Mouse (Mus musculus) lung, embryonic 15.5 days (tissue): ENCODE results near the gene Ly6g6d. TPM values are rescaled to one million over a fixed set of nuclear protein-coding genes. Genes with fewer than 3 reads are reported as not detected.

Experiments
- ATAC-seq: fragments of 200-750 bp; cut with Nextera tagmentation; 2 replicates; pipeline ENCODE4 v1.8.0; 2017; ENCODE audit warnings: moderate number of reproducible peaks, borderline replicate concordance; ENCODE audit not compliant: low FRiP score, low TSS enrichment; ENCODE audit errors: extremely low read depth
- H3K27ac ChIP-seq: fragments of 300-500 bp; sonication (generic); 2 replicates; pipeline ENCODE4 v1.5.1; 2015; ENCODE audit warnings: moderate library complexity, mild to moderate bottlenecking, inconsistent platforms
- H3K27me3 ChIP-seq: fragments of 300-500 bp; sonication (generic); 2 replicates; pipeline ENCODE4 v1.6.1; 2015; ENCODE audit warnings: inconsistent platforms
- H3K36me3 ChIP-seq: fragments of 300-500 bp; sonication (generic); 2 replicates; pipeline ENCODE4 v1.6.1; 2015; ENCODE audit warnings: inconsistent platforms
- H3K4me1 ChIP-seq: fragments of 300-500 bp; sonication (generic); 2 replicates; pipeline ENCODE4 v1.6.1; 2015; ENCODE audit warnings: inconsistent platforms
- H3K4me2 ChIP-seq: fragments of 300-500 bp; sonication (generic); 2 replicates; pipeline ENCODE4 v1.6.1; 2015; ENCODE audit warnings: inconsistent platforms, mild to moderate bottlenecking, moderate library complexity
- H3K4me3 ChIP-seq: fragments of 300-500 bp; sonication (generic); 2 replicates; pipeline ENCODE4 v1.5.1; 2015; ENCODE audit warnings: mild to moderate bottlenecking, inconsistent platforms
- H3K9ac ChIP-seq: fragments of 300-500 bp; sonication (generic); 2 replicates; pipeline ENCODE4 v1.6.1; 2015; ENCODE audit warnings: inconsistent platforms
- H3K9me3 ChIP-seq: fragments of 300-500 bp; sonication (generic); 2 replicates; pipeline ENCODE4 v1.6.1; 2016; ENCODE audit warnings: inconsistent platforms
- WGBS: fragments of 180-500 bp; shearing (Covaris S2); methylation state at CpG from one replicate; pipeline ENCODE4 v1.1.7; 2015; 5-methylcytosine and 5-hydroxymethylcytosine counted together
- polyA plus RNA-seq: library from polyadenylated mRNA; unstranded; fragments of >200 nt; fragmentation: Nextera tagmentation; extraction: Ambion mirVana; gene quantifications from 2 replicates; pipeline ENCODE4 v1.2.1, GENCODE M21; 2015

The Ly6g6d gene
- polyA plus RNA-seq, 1 experiment from 2014 or later = 6.7 TPM

DNA sequence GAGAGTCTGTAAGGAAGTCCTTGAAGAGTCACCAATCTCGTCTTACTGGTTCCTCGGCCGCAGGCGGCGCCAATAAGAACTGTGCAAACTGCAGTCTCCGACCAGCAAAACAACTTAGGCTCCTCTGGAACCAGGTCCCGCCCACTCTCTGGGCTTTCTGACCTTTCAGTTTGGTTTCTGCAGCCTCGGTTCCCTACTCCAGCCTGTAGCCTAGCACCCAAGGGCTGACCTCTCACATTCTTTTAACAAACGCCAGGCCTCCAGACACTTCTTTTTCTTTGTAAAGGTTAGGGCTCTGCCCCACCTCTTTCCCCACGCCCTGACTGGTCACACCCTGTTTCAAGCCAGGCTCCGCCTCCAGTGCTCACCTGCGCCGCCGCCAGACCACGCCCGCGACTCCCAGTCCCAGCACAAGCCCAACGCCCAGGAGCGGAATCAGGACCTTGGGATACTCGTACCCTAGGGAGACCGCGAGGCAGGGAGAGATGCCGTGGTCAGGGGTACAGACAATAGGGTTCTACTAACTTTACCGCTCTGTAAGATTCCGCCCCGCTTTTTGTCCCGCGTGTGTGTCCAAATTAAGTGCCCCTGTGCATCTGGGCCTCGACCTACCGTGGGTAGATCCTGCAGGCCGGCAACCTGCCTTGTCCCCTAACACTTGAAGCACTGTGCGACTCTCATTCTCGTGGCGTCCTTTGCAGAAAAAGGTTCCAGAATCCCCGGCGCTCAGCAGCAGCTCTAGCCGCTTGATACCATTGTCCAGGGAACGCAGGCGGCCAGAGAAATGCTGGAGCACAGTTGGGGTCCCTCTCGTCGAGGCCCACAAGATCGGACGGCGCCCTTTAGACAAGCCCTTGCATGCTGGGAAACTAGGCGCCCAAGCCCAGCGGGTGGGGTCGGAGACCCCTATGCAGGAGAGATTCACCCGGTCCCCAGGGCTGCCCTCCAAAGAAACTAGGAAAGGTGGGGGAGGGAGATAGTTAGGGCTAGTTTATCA lies 12.6 kb downstream of the Ly6g6d start, which contains the start of gene Ly6g6c:
Gene Ly6g6c (plus strand): TSS at position 438 of the 997 bp plus-strand sequence.
- peak within 1 kb of the TSS; percentile 71 for H3K4me2 ChIP-seq
- ATAC-seq = peak; percentile 82
- peaks cover 13% of the 10 kb centered on the region for H3K27me3 ChIP-seq
- H3K27ac ChIP-seq = peak within 1 kb of the TSS; percentile 91
- peaks cover 29% of the 10 kb centered on the region for H3K4me1 ChIP-seq
- peaks cover 20% of the 10 kb centered on the region for H3K36me3 ChIP-seq
- H3K9me3 ChIP-seq = no peaks in the 10 kb centered on the region
- 3% methylated on average over 48 of the region's 48 CpGs for WGBS
- H3K9ac ChIP-seq = peak within 1 kb of the TSS; percentile 7
- H3K4me3 ChIP-seq = peak within 1 kb of the TSS; percentile 38

DNA sequence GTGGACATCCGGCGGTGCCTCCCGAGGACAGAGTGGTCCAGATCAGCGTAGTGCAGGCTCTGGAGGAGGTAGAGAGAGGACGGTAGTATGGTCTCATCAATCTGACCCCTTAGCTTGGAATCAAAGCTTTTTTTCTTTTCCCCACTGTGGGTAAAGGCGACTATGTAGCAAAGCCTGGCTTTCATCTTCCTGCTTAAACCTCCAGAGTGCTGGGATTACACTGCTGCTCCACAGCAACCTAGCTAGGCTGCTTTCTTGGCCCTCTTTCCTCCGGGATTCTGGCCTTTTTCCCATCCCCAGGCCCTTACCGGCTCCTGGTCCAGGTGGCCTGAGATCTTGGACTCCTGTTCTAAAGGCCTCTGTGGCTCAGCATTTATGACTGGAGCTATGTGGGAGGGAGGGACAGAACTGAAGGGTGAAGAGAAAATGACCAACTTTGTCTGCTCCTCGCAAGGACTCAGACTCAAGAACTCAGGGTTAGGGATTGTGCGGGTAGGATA lies 13.4 kb downstream of the Ly6g6d start:
- Histone ChIP-seq H3K4me3 (peak overlapping the region; percentile 38), H3K27me3 (peaks cover 13% of the 10 kb centered on the region), H3K9me3 (no peaks in the 10 kb centered on the region), H3K36me3 (peaks cover 20% of the 10 kb centered on the region), H3K4me2 (peak overlapping the region; percentile 71), H3K9ac (no peak overlapping the region; the same call in 1 of the 2 replicates), H3K4me1 (peaks cover 32% of the 10 kb centered on the region), H3K27ac (peak overlapping the region; percentile 91)
- WGBS = 34% methylated on average over 10 of the region's 10 CpGs
- no peak for ATAC-seq

DNA sequence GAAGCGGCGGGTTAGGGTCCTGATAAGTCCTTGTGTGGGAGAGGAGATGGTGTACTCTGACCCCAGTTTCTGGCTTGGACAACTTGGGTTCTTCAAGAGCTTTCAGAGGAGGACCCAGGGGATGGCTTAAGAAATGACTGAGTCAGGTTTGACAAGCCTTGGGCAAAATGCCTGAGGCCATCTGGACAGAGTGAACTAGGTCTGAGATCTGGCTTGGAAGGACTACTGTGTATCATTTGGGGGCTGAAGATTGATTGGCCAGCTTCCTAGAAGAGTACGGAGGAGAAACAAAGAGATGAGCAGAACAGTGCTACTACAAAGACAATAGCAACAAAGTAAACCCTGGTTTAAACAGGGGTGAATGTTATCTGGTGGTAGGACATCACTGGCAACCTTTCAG lies 14.4 kb downstream of the Ly6g6d start:
- Histone ChIP-seq H3K4me2 (no peak overlapping the region), H3K36me3 (peaks cover 20% of the 10 kb centered on the region), H3K27ac (no peak overlapping the region), H3K27me3 (peaks cover 13% of the 10 kb centered on the region), H3K4me3 (no peak overlapping the region), H3K4me1 (peaks cover 35% of the 10 kb centered on the region), H3K9me3 (no peaks in the 10 kb centered on the region), H3K9ac (no peak overlapping the region)
- 82% methylated on average over 3 of the region's 3 CpGs for WGBS
- no peak for ATAC-seq

DNA sequence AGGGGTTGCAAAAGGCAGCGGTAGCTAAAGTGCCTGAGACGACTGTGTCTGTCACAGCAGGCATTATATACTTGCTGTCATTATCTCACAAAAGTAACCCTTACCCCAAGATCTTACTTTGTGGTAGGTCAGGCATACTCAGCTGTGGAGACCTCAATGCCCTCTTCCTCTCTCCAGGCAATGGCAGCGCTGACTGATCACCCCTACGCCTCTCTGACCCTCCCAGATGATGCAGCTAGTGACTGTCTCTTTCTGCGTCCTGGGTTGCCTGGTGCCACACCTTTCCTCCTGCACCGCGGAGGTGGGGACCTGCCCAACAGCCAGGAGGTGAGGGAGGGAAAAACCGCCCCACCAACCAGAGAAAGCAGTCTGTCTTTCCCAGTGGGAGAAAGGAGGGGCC lies 16.6 kb downstream of the Ly6g6d start:
- H3K27ac ChIP-seq = no peak overlapping the region
- H3K36me3 ChIP-seq = peaks cover 40% of the 10 kb centered on the region
- no peaks in the 10 kb centered on the region for H3K9me3 ChIP-seq
- ATAC-seq = no peak
- H3K4me2 ChIP-seq = peak overlapping the region; percentile 81; the same call in 1 of the 2 replicates
- no peak overlapping the region for H3K9ac ChIP-seq
- H3K4me1 ChIP-seq = peaks cover 40% of the 10 kb centered on the region
- WGBS = 81% methylated on average over 8 of the region's 8 CpGs
- no peak overlapping the region for H3K4me3 ChIP-seq
- peaks cover under 1% of the 10 kb centered on the region for H3K27me3 ChIP-seq

DNA sequence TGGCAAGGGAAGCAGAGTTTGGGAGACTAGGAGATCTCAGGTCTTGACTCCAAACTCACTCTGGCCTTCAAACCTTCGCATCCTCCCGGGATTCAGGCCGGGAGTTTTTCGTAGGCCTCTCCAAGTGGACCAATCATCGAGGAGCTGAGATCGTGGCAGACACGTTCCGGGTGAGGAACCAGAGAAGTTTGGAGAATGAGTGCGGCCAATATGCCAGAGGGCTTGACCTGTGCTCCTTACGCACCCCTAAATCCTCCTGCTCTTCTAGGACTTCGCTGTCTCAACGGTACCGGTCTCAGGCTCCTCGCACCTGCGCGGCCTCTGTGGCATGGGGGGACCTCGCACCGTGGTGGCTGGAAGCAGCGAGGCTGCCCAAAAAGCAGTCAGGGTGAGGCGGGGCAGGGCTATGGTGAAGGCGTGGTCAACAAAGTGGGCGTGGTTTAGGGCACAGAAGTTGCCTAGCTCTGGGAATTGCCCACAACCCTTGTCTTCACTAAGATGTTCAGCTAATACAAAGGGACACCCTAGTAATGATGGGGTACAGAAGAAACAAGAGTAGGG lies 17.0 kb downstream of the Ly6g6d start:
- peak overlapping the region; percentile 77 for H3K4me3 ChIP-seq
- no peaks in the 10 kb centered on the region for H3K27me3 ChIP-seq
- no peak for ATAC-seq
- H3K4me1 ChIP-seq = peaks cover 37% of the 10 kb centered on the region
- no peak overlapping the region; the same call in 1 of the 2 replicates for H3K9ac ChIP-seq
- WGBS = 57% methylated on average over 22 of the region's 22 CpGs
- no peak overlapping the region for H3K27ac ChIP-seq
- peak overlapping the region; percentile 81 for H3K4me2 ChIP-seq
- no peaks in the 10 kb centered on the region for H3K9me3 ChIP-seq
- H3K36me3 ChIP-seq = peaks cover 44% of the 10 kb centered on the region

DNA sequence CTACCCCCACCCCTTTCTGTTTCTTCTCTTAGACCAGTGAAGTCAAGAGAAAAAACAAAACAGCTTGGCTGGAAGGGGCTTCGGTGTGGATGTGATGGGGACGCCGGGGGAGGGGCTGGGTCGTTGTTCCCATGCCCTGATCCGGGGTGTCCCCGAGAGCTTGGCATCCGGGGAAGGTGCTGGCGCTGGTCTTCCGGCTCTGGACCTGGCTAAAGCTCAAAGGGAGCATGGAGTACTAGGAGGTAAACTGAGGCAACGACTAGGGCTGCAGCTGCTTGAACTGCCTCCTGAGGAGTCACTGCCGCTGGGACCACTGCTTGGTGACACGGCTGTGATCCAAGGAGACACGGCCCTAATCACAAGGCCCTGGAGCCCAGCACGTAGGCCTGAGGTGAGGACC lies 17.8 kb downstream of the Ly6g6d start:
- peak overlapping the region; percentile 77 for H3K4me3 ChIP-seq
- no peak for ATAC-seq
- WGBS = 15% methylated on average over 14 of the region's 14 CpGs
- peak overlapping the region; percentile 81 for H3K4me2 ChIP-seq
- H3K27me3 ChIP-seq = no peaks in the 10 kb centered on the region
- H3K36me3 ChIP-seq = peaks cover 52% of the 10 kb centered on the region
- H3K27ac ChIP-seq = no peak overlapping the region
- peak overlapping the region; percentile 79 for H3K9ac ChIP-seq
- H3K4me1 ChIP-seq = peaks cover 30% of the 10 kb centered on the region
- H3K9me3 ChIP-seq = no peaks in the 10 kb centered on the region

DNA sequence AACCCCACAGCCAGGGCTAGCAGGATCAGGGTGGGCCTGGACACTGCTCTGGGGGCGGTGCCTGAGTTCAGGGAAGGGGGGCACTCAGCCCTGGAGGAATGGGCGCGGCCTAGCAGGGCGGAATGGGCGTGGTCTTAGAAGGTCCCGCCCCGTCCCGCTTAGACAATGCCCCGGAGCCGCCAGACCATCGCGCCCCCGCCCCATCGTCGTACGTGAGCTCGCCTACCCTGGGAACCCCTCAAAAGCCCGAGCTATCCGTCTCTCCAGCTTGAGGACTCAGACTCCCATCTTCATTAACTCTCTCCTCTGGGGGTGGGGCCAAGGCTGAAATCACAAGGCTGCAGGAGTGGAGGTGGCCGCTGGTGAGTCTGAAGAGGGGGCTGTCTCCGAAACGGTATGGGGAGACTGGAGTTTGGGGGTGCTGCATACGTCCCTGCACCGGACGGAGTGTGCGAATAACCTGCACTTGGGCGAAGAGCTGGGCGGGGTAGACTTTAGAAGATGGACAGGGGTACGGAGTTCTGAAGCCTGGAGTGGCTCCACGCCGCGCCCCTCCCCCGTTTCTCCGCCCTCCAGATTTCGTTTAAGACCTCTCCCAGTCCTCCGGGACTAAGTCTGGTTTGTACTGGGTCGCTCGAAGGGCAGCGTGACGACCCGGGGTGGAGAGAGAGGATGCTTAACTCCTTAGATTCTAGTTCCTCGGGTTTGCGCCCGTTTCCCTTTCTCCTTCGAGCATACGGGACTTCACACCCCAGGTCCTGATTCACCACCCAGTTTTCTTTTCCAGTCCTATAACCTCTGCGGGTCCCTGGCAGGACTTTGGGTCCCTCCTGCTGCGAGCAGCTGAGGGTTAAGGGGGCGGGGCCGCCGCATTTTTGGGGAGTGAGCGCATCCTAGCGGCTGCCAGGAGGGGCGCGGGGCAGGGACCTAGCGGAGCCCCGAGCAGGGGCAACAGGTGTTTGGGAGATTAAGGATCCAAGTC lies 18.7 kb downstream of the Ly6g6d start, which contains the start of gene Ddah2:
Gene Ddah2 (plus strand): TSS at position 125 of the 982 bp plus-strand sequence.
- H3K4me3 ChIP-seq = peak within 1 kb of the TSS; percentile 77
- no peaks in the 10 kb centered on the region for H3K9me3 ChIP-seq
- under 1% methylated on average over 57 of the region's 57 CpGs for WGBS
- peak within 1 kb of the TSS; percentile 93 for H3K27ac ChIP-seq
- peak; percentile 95 for ATAC-seq
- peaks cover 58% of the 10 kb centered on the region for H3K36me3 ChIP-seq
- peak within 1 kb of the TSS; percentile 79 for H3K9ac ChIP-seq
- H3K27me3 ChIP-seq = no peaks in the 10 kb centered on the region
- H3K4me1 ChIP-seq = peaks cover 23% of the 10 kb centered on the region
- peak within 1 kb of the TSS; percentile 81 for H3K4me2 ChIP-seq

DNA sequence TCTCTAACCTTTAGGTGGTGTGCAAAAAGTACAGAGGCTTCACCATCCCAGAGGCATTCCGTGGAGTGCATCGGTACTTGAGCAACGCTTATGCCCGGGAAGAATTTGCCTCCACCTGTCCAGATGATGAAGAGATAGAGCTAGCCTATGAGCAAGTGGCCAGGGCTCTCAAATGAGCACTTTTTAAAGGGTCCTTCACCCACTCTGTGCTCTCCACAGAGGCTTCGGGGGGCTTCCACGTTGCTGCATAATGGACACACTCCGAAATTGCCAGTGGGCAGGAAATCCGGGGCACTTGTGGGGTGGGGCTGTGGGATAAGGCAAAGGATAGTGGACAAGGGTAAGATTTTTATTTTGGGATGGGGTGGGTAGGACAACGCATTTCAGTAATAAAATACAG lies 19.5 kb downstream of the Ly6g6d start:
- Histone ChIP-seq H3K9ac (no peak overlapping the region), H3K27ac (peak overlapping the region; percentile 93), H3K4me1 (peaks cover 20% of the 10 kb centered on the region), H3K9me3 (no peaks in the 10 kb centered on the region), H3K36me3 (peaks cover 67% of the 10 kb centered on the region), H3K4me2 (peak overlapping the region; percentile 81; the same call in 1 of the 2 replicates), H3K27me3 (no peaks in the 10 kb centered on the region), H3K4me3 (peak overlapping the region; percentile 77)
- WGBS = 40% methylated on average over 9 of the region's 9 CpGs
- no peak for ATAC-seq

DNA sequence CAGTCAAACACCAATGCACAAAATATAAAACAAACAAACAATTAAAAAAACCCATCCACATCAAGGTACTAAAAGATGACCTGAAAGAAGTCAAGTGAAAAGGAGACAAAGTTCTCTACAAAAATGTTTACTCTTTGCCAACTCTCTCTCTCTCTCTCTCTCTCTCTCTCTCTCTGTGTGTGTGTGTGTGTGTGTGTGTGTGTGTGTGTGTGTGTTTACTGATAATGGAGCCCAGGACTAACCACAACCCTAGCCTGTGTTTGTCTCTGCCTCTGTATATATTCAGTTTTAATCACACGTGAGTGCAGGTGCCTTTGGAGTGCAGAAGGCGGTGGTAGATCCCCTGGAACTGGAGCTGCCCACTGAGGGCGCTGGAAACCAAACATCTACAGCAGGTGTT lies 20.8 kb downstream of the Ly6g6d start:
- Histone ChIP-seq H3K4me2 (no peak overlapping the region), H3K4me1 (peaks cover 30% of the 10 kb centered on the region), H3K27ac (no peak overlapping the region), H3K9ac (no peak overlapping the region), H3K4me3 (no peak overlapping the region), H3K36me3 (peaks cover 72% of the 10 kb centered on the region), H3K27me3 (no peaks in the 10 kb centered on the region), H3K9me3 (no peaks in the 10 kb centered on the region)
- ATAC-seq = no peak
- WGBS = 69% methylated on average over 3 of the region's 3 CpGs

DNA sequence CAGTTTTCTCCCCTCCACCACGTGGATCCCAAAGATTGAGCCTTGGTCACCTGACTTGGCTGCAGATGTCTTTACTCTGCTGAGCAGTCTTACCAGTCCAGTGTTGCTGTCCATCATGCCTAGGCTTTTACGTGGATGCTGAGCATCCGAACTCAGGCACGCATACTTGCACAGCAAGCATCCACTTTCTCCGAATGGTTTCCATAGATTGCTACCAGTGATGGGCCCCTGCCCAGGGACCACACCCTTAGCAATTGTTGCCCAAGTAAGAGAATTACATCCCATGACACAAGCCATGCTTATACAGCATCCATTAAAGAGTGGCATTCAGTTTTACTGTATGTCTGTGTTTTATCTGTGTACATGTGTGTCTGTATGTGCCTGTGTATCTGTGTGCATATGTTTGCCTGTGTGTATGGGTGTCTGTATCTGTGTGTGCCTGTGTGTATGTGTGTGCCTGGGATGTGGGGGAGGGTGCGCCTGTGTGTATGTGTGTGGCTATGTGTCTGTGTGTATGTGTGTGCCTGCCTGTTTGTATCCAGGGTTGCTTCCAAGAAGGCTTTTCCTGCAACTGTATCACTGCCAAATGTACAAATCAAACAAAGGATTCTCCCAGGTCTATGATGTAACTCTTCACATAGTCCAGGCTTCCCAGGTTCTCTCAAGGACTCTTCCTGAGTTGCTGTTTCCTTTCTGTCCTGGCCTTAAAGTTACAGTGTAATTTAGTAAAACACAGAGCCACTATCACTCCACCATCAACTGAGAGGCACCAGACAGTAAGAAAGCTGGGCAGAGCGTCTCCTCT lies 22.0 kb downstream of the Ly6g6d start:
- no peak overlapping the region for H3K27ac ChIP-seq
- H3K36me3 ChIP-seq = peaks cover 62% of the 10 kb centered on the region
- no peak for ATAC-seq
- no peak overlapping the region for H3K9ac ChIP-seq
- no peaks in the 10 kb centered on the region for H3K27me3 ChIP-seq
- H3K4me1 ChIP-seq = peaks cover 32% of the 10 kb centered on the region
- 86% methylated on average over 7 of the region's 7 CpGs for WGBS
- H3K9me3 ChIP-seq = no peaks in the 10 kb centered on the region
- no peak overlapping the region for H3K4me2 ChIP-seq
- no peak overlapping the region for H3K4me3 ChIP-seq
